Mouse (Mus musculus) neural tube, embryonic 14.5 days (tissue): ENCODE results near the gene Selenoh. TPM values are rescaled to one million over a fixed set of nuclear protein-coding genes. Genes with fewer than 3 reads are reported as not detected.

Source experiments
- ATAC-seq: fragments of 200-750 bp; cut with Nextera tagmentation; 2 replicates; pipeline ENCODE4 v1.8.0; 2017; ENCODE audit warnings: low read depth, mild to moderate bottlenecking, moderate TSS enrichment, moderate library complexity
- H3K27ac ChIP-seq: fragments of 300-500 bp; sonication (generic); 2 replicates; pipeline ENCODE4 v1.5.1; 2014; ENCODE audit warnings: low read depth, mild to moderate bottlenecking, control low read depth, low read length, moderate library complexity, mixed read lengths
- H3K27me3 ChIP-seq: fragments of 300-500 bp; sonication (generic); 2 replicates; pipeline ENCODE4 v1.6.1; 2014; ENCODE audit warnings: low read length; ENCODE audit not compliant: control insufficient read depth, insufficient read depth
- H3K36me3 ChIP-seq: fragments of 300-500 bp; sonication (generic); 2 replicates; pipeline ENCODE4 v1.6.1; 2014; ENCODE audit warnings: low read length, mixed read lengths; ENCODE audit not compliant: control insufficient read depth, insufficient read depth
- H3K4me1 ChIP-seq: fragments of 300-500 bp; sonication (generic); 2 replicates; pipeline ENCODE4 v1.6.1; 2014; ENCODE audit warnings: low read length; ENCODE audit not compliant: control insufficient read depth, insufficient read depth
- H3K4me2 ChIP-seq: fragments of 300-500 bp; sonication (generic); 2 replicates; pipeline ENCODE4 v1.6.1; 2014; ENCODE audit warnings: mild to moderate bottlenecking, low read depth, low read length, control low read depth
- H3K4me3 ChIP-seq: fragments of 300-500 bp; sonication (generic); 2 replicates; pipeline ENCODE4 v1.5.1; 2014; ENCODE audit warnings: low read depth, low read length, control low read depth, mixed read lengths
- H3K9ac ChIP-seq: fragments of 300-500 bp; sonication (generic); replicated peaks from 2 replicates; pipeline ENCODE4 v1.6.1; 2014; ENCODE audit warnings: low read depth, mild to moderate bottlenecking, control low read depth, low read length, mixed read lengths
- H3K9me3 ChIP-seq: fragments of 300-500 bp; sonication (generic); 2 replicates; pipeline ENCODE4 v1.6.1; 2016; ENCODE audit warnings: low read length; ENCODE audit not compliant: control insufficient read depth
- WGBS: fragments of 180-500 bp; shearing (Covaris S2); extraction: QIAGEN DNeasy Blood & Tissue Kit; methylation state at CpG from one replicate; pipeline ENCODE4 v1.1.7; 2014; 5-methylcytosine and 5-hydroxymethylcytosine counted together
- polyA plus RNA-seq: library from polyadenylated mRNA; unstranded; fragments of >200 nt; fragmentation: Nextera tagmentation; extraction: Ambion mirVana; gene quantifications from 2 replicates; pipeline ENCODE4 v1.2.1, GENCODE M21; 2014

Selenoh gene
- polyA plus RNA-seq = 163 and 181 TPM in 2 replicates

DNA sequence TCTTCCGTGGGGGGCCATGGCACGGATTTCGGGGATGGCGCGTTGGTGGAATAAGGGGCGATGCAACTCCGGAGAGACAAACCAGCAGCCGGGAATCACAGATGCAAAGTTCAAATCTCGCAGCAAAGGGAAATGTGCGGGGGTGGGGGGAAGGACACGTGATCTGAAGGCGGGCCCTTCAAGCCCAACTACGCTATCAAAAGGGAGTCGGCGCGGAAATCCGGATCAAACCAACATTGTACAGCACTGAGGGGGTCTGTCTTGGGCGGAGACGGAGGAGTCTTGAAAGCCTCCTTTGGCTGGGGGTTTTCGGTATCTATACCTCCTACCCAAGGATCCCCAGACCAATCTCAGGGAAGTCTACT is at the start of gene Selenoh:
Gene Selenoh, minus strand, starts transcription at position 202 of the 365 bp plus-strand sequence.
- ATAC-seq = peak; percentile 98
- peaks cover 9% of the 10 kb centered on the region; the same call in 1 of the 2 replicates for H3K4me1 ChIP-seq
- under 1% methylated on average over 20 of the region's 20 CpGs for WGBS
- H3K9me3 ChIP-seq = no peaks in the 10 kb centered on the region
- peak within 1 kb of the TSS; percentile 88 for H3K4me3 ChIP-seq
- no peaks in the 10 kb centered on the region for H3K27me3 ChIP-seq
- peak within 1 kb of the TSS; percentile 70 for H3K4me2 ChIP-seq
- peaks cover 21% of the 10 kb centered on the region; the same call in 1 of the 2 replicates for H3K36me3 ChIP-seq
- H3K9ac ChIP-seq = peak within 1 kb of the TSS; percentile 81
- H3K27ac ChIP-seq = peak within 1 kb of the TSS; percentile 90

DNA sequence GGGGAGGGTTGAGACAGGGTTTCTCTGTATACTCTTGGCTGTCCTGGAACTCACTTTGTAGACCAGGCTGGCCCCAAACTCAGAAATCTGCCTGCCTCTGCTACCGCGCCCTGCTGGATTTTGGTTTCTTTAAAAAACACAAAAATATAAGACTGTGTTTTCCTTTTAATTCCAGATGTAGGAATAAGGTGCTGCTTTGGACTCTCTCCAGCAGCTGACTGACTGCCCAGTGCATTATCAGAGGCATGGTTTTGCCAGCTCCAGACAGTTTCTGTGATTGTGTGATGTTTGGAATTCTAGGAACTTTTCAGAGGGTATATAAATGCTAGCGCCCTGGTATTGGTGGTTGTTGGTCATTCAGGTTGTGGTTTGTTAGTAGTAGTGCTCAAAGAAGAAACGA is 46.8 kb upstream of the Selenoh start:
- Histone ChIP-seq H3K4me2 (no peak overlapping the region), H3K36me3 (no peaks in the 10 kb centered on the region), H3K4me3 (no peak overlapping the region), H3K27me3 (no peaks in the 10 kb centered on the region), H3K9me3 (no peaks in the 10 kb centered on the region), H3K4me1 (peaks cover 13% of the 10 kb centered on the region; the same call in 1 of the 2 replicates), H3K27ac (no peak overlapping the region), H3K9ac (no peak overlapping the region)
- 97% methylated on average over 4 of the region's 4 CpGs for WGBS
- no peak for ATAC-seq

DNA sequence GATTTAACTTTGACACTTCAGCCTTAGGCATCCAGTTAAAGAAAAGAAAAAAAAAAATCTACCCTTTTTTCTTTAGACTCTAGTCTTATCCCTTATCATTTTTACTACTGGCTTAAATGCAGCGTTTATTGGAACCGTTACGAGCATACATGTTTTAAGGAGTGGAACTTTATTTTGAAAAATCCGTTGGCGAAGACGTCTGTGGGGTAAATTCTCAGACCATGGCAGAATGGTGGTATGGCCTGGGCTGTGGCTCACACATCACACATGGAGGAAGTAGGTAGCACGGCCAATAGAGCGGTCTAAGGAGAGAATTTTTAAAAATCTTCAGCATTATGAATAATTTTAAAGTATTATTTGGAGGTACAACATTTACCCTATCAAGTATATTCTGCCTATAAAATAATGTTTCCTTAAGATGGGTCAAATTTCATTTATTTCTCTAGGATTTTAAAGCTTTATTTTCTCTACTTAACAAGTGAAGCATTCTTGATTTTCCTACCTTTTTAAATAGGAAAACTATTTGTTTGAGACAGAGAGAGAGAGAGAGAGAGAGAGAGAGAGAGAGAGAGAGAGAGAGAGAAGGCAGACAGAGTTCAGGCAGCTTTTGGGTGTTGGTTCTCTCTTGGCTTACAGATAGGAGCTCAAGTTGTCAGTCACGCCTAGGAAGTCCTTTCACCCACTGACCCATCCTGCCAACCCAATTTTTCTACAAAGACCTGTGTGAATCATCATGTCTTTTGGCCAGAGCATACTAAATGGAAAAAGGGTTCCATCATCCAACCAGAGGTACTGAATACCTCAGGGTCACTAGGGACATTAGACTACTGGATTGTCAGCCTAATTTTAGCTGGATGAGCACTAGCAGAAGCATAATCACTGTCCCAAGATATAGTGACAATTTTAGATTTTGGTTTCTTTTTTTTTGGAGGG is 46.1 kb upstream of the Selenoh start:
- Histone ChIP-seq H3K4me3 (peak overlapping the region; percentile 91), H3K9me3 (no peaks in the 10 kb centered on the region), H3K4me1 (peaks cover 13% of the 10 kb centered on the region; the same call in 1 of the 2 replicates), H3K27ac (peak overlapping the region; percentile 95; the same call in 1 of the 2 replicates), H3K4me2 (peak overlapping the region; percentile 64), H3K36me3 (no peaks in the 10 kb centered on the region), H3K9ac (peak overlapping the region; percentile 34; the same call in 1 of the 2 replicates), H3K27me3 (no peaks in the 10 kb centered on the region)
- ATAC-seq = no peak
- WGBS = 44% methylated on average over 9 of the region's 9 CpGs

DNA sequence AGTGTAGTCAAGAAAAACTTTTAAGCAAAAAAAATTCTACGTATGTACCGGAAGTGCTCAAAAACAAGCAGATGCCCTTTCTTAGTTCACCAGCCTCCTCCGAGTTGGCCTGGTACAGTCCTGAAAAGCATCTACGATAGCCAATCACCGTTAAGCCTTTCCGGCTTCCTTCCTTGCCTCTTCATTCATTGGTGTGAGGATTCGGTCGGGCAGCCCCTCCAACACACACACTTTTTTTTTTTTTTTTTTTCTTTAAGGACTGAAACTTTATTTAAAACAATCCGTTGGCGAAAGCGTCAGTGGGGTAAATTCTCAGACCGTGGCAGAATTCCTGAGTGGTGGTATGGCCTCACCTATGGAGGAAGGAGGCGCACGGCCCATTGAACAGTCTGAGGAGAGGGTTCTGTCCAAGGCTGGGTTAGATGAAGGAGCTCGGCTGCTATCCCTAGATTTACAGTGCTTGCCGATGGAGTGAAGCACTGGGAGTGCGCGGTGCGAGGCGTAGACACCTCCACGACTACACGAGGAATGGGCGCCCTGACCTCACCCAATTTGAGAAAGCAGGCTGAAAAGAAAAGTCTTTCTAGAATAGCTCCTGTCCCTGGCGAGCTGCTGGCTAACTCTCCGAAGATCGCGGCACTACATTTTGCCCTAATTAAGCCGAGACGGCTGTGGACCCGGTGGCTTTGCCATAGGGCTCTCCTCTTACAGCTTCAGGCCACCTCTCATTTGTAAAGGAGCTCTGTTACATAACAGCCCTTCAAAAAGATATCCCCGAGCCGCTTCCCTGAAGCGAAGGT is 45.2 kb upstream of the Selenoh start:
- under 1% methylated on average over 33 of the region's 33 CpGs for WGBS

DNA sequence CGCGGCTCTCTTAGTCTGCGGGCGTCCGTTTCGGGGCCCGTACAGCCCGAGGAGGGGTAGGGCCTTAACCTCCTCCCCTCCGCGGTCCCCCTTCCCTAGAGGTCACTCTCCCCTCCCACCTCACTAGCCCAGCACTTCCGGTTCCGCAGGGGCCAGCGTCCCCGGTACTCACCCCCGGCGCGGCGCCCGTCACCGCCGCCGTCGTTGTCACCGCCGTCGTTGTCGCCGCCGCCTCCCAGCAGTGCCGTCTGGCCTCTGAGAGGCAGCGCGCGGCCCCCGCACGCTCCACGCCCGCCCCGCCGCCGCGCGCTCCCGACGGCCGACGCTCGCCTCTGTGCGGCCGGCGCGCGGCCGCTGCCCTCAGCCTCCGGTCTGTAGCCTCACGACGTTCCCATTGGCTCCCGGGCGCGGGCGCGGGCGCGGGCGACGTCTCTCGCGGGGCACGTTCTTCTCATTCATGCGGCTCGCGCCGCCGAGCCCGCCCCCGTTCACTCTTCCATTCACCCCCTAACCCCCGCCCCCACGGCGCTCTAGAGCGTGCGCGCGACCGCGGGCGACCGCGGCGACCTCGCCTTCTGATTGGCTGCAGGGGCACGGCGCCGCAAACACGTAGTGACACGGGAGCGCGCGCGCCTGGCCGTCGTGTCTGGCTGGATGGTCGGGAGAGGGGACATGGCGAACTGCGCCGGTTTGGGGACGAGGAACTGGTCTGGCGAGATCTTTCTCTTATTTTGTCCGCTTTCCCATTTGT is 44.4 kb upstream of the Selenoh start, which contains the start of gene Zdhhc5:
Gene Zdhhc5, minus strand, starts transcription at position 370 of the 751 bp plus-strand sequence.
- Histone ChIP-seq H3K4me1 (peaks cover 13% of the 10 kb centered on the region; the same call in 1 of the 2 replicates), H3K9ac (peak within 1 kb of the TSS; percentile 92), H3K36me3 (peaks cover 10% of the 10 kb centered on the region; the same call in 1 of the 2 replicates), H3K27me3 (no peaks in the 10 kb centered on the region), H3K9me3 (no peaks in the 10 kb centered on the region), H3K27ac (peak within 1 kb of the TSS; percentile 95), H3K4me3 (peak within 1 kb of the TSS; percentile 91), H3K4me2 (peak within 1 kb of the TSS; percentile 71)
- under 1% methylated on average over 89 of the region's 107 CpGs for WGBS
- peak; percentile 96 for ATAC-seq

More for the DNA sequence above, 45.2 kb upstream of the Selenoh start:
- Histone ChIP-seq H3K27me3 (no peaks in the 10 kb centered on the region), H3K9me3 (no peaks in the 10 kb centered on the region), H3K4me3 (peak overlapping the region; percentile 91), H3K4me1 (peaks cover 13% of the 10 kb centered on the region; the same call in 1 of the 2 replicates), H3K36me3 (0 out of 2 replicates have a peak, but pooled peaks cover 3% of the 10 kb centered on the region), H3K9ac (peak overlapping the region; percentile 92), H3K4me2 (peak overlapping the region; percentile 64), H3K27ac (peak overlapping the region; percentile 95)
- ATAC-seq = peak; percentile 96

DNA sequence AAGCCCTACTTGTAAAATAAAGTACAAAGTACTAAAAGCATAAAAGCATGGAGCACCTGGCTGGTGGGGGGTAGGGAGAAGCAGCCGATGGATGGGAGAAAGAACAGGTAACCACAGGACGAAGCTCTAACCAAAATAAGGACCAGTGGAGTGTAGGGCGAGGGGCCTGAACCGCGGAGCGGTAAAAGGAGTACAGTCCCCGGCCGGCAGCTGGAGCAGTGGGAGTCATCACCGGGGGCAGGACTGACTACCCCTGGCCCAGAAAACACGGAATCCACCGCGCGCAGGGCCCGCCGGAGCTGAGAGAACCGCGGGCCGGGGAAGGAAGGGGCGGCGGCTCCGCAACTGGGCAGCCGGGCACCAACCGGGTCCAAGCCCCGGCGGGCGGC is 43.8 kb upstream of the Selenoh start:
- ATAC-seq = no peak; the same call in 1 of the 2 replicates

DNA sequence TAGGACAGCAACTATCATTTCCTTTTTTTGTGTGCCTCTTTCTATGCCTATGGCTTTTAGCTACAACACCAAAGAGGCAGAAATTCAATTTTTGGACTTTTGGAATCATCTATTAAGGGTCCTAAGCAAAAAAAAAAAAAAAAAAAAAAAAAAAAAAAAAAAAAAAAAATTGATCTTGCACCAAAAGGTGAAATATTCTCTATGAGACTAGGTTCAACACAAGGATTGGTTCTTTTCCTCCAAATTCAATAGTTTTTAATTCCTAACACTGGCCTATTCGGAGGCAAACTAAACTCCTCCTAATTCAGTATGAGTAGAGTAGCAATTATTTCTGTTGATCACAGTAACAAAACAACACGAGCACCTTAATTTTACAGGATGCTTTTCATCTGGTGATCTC is 41.3 kb upstream of the Selenoh start:
- ATAC-seq = no peak
- peaks cover 16% of the 10 kb centered on the region; the same call in 1 of the 2 replicates for H3K4me1 ChIP-seq

More for the DNA sequence above, 43.8 kb upstream of the Selenoh start:
- Histone ChIP-seq H3K9me3 (no peaks in the 10 kb centered on the region), H3K27ac (peak overlapping the region; percentile 95), H3K36me3 (peaks cover 10% of the 10 kb centered on the region; the same call in 1 of the 2 replicates), H3K9ac (peak overlapping the region; percentile 92), H3K4me1 (peaks cover 13% of the 10 kb centered on the region; the same call in 1 of the 2 replicates), H3K4me2 (peak overlapping the region; percentile 71), H3K27me3 (no peaks in the 10 kb centered on the region), H3K4me3 (peak overlapping the region; percentile 91)
- WGBS = 0% methylated on average over 9 of the region's 26 CpGs

DNA sequence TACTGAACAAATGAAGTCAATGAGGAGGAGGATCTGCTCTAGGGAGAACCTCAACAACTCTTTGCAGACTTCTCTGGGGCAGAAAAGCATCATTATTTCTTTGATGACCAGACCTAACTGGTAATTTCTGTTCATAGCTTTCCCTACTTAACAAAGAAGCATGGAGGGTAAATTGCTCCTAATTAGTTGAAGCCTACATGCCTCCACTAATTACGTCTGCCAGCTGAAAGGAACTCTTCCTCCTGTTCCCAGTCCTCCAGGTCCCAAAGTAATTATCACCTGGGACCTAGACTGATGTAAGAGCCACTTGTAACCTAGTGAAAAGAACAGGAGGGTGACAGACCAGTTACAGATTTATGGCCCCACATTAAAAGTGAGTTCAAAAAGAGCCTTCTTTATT is 37.0 kb upstream of the Selenoh start:
- no peak for ATAC-seq
- Histone ChIP-seq H3K4me1 (peaks cover 4% of the 10 kb centered on the region; the same call in 1 of the 2 replicates), H3K27me3 (no peaks in the 10 kb centered on the region), H3K9ac (no peak overlapping the region), H3K4me3 (no peak overlapping the region), H3K27ac (no peak overlapping the region), H3K36me3 (peaks cover 10% of the 10 kb centered on the region; the same call in 1 of the 2 replicates), H3K4me2 (no peak overlapping the region), H3K9me3 (no peaks in the 10 kb centered on the region)
- WGBS = 13% methylated on average over 1 of the region's 1 CpGs

More for the DNA sequence above, 41.3 kb upstream of the Selenoh start:
- Histone ChIP-seq H3K27ac (no peak overlapping the region), H3K36me3 (peaks cover 10% of the 10 kb centered on the region; the same call in 1 of the 2 replicates), H3K9me3 (no peaks in the 10 kb centered on the region), H3K4me3 (no peak overlapping the region), H3K4me2 (no peak overlapping the region), H3K9ac (no peak overlapping the region), H3K27me3 (no peaks in the 10 kb centered on the region)
- 93% methylated on average over 2 of the region's 2 CpGs for WGBS
